Mouse (Mus musculus): ENCODE results near the gene Rab15.
A peak's percentile ranks its signal among the peaks of the same experiment; 100 is the strongest.

The Rab15 gene

DNA sequence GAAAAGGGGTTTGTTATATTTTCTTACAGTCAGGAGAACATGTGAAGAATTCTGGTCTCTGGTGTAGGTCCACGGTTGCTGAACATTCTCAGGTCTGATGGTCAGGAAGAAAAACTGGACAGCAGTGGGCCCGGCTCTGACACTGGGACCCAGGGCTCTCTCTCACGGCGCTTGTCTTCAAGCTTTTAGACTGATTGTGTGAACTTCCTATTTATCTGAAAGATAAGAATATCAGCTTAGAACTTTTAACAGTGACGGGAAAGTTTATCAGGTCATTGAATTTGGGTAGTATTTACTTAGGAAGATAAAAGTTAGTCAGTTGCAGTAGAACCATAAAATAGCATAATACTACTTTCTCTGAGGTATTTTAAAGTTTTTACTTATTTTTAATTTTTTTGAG lies 45.8 kb downstream of the Rab15 start:
- no peak for DNase-seq

DNA sequence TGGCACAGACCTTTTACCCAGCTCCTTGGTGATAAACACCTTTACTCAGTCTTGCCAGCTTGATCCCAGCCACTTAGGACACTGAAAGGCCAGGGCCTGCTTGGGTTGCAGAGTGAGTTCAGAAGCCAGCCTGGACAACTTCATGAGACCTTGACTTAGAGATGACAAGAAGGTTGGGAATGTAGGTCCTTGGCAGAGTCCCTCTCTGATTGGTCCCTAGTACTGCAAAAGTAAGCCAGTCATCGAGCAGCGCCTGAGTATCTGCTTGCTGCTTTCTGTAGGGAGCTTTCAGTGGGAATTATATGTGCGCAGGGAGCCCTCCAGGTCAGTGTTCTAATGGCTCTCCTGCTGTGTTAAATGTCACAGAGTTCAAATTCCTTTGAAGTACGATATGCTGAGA lies 47.6 kb downstream of the Rab15 start:
- no peak for DNase-seq

DNA sequence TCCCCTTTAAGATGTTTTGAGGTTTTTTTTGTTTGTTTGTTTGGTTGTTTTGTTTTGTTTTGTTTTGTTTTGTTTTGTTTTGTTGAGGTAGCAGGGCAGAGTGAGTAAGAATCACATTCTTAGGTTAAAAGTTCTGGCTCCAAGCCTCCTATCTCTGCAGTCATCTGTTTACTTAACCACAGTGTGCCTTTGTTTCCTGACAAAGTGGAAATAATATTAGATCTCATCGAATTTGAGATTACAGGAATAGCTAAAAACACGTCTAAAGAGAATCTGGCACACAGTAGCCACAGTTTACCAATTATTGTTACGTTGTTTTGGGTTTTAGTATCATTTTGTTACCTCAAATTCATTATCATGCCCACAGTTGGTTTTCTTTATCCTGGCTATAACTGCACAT lies 48.1 kb downstream of the Rab15 start:
- DNase-seq: no peak

DNA sequence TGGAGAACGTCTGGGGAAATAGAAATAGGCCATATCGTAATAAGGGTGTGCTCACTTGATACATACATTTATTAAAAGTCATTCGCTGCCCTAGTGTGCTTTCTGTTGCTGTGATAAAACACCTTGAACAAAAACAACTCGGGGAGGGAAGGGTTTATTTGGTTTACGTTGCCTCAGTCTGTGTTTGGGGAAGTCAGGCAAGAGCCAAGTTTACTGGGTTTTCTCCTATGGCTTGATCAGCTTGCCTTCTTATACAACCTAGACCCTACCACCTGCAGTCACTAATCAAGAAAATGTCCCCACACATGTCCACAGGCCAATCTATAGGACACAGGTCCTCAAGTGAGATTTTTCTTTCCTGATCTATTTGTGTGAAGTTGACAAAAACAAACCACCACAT lies 51.2 kb downstream of the Rab15 start:
- no peak for DNase-seq

DNA sequence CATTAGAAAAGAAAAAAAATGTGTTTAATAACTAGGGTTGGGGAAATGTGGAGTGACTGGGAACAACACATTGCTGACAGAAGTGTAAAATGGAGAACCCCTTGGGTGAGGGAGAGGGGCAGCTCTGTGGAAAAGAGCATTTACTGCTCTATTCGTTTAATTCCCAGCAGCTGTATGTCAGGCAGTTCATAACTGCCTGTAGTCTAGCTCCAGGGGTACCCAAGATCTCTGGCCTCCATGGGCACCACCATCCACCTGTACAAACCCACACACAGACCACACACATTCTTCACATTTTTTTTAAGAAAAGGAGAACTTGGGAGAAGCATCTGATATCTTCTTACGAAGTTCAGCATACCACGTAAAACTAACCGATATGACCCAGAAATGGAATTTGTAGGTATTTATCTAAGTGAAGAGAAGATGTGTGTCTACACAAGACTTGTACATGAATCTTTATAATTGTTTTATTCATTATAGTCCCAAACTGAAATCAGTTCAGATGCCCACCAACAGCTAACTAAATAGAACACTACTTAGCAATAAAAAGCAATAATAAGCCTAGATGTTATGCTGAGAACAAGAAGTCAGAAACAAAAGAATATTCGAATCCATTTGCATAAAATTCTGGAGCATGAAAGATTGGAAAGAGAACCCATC lies 51.7 kb downstream of the Rab15 start:
- DNase-seq: no peak

DNA sequence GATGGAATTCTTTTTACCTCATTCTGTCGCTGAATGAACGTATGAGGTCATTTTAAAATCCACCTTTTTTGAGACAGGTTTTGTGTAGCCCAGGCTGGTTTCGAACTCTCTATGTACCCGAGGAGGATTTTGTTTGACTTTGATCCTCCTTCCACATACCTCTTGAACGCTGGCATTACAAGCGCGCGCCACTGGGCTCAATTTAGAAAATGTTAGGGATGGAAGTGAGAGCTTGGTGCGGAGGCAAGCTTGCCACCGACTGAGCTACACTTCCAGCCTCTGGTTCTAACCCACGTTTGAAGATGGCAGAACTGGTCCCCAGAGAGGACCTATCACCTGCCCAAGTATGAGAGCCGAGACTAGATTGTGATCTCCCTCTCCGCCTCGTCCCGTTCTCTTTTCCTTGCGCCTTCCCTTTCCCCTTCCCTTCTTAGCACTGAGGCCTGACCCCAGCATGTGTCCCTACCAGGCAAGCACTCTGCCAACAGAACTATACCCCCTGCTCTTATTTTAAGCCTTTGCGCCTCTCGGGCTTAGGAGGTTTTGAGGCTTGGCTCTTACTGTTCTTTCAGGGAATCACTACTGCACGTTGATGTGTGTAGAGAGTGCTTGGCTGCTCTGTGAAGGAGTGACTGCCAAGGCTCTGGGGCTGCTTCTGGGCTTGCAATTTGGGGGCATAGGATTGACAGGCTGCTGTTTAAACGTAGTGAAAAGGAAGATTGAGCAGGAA lies 56.6 kb downstream of the Rab15 start:
- DNase-seq: peak; percentile 35

DNA sequence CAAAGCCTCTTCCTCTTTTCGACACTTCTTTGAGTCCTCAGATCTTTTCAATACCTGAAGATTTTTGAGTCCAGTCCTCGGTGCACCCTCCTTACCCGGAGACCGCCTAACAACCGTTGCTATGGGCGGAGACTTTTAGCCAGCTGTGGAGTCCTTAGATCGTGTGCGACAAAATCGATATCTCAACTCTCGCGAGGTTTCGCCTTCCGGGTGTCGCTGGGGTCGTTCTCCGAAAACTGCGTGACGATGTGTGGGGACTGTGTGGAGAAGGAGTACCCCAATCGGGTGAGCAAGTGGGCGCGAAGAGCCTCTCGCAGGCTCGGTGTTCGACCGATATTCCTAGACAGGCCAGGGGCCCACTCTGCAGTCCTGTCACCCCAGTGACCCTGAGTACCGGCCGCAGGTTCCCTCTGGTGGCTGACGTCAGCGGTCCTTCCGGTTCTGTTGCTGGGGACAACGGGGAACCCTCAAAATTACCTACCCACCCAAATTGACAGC lies 57.3 kb downstream of the Rab15 start, which contains the start of the genes Churc1 and Fntb:
TSS of gene Churc1 (plus strand) at position 185 of the 498 bp plus-strand sequence.
TSS of gene Fntb (plus strand) at position 236 of the 498 bp plus-strand sequence.
- DNase-seq: peak; percentile 95

DNA sequence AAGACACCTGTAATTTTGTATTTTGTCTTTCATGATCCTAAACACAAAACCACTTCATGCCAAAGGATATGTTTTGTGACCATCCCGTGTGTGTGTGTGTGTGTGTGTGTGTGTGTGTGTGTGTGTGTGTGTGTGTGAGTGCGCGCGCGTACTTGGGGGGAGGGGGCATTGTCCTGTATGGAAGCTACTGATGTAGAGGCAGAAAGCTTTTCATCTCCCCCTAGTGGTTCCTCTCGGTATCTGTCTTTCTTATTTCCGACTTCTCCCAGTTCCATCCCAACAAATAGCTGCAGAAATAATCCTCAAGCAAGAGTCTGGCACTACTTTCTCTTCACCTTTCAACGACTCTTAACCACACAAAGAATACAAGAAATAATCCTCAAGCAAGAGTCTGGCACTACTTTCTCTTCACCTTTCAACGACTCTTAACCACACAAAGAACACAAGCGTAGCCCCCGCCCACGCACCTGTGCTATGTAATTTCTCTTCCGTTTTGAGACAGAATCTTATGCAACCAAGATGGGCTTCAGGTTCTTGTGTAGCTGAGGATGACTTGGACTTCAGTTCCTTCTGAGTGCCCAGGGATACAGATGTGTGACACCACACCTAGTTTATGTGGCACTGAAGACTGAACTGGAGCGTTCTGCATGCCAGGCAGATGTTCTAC lies 69.9 kb downstream of the Rab15 start:
- peak; percentile 36 for DNase-seq

DNA sequence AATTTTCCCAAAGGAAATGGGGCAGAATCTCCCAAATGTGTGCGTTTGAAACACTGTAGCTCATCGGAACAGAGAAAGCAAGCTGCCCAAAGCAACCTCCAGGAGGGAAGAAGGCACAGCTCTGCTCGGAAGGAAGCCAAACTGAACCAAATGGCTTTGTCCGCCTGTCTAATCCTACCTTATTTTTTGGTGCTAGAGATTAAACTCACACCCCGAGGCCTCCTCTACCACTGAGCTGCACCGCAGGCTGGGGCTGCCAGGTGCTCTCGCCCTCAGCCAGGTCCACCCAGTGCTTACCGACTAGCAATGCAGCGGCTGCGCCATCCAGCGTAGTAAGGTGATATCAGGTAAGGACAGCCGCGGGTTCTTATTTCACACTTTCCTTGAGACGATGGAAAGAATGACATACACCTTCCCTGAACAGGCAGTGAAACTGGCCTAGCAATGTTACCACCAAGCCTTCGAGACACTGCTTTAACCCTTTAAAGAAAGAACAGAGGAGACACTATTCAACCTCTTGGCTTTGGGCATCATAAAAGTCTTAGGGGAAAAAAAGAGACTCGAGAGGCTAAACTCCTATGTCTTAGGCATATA lies 71.7 kb downstream of the Rab15 start:
- DNase-seq: no peak
